Mouse (Mus musculus): Measurements from ENCODE around the gene 4921504E06Rik. TPM values are rescaled to one million over a fixed set of nuclear protein-coding genes. Genes with fewer than 3 reads are reported as not detected.

4921504E06Rik gene
- polyA plus RNA-seq, 1 experiment, result not detected

DNA sequence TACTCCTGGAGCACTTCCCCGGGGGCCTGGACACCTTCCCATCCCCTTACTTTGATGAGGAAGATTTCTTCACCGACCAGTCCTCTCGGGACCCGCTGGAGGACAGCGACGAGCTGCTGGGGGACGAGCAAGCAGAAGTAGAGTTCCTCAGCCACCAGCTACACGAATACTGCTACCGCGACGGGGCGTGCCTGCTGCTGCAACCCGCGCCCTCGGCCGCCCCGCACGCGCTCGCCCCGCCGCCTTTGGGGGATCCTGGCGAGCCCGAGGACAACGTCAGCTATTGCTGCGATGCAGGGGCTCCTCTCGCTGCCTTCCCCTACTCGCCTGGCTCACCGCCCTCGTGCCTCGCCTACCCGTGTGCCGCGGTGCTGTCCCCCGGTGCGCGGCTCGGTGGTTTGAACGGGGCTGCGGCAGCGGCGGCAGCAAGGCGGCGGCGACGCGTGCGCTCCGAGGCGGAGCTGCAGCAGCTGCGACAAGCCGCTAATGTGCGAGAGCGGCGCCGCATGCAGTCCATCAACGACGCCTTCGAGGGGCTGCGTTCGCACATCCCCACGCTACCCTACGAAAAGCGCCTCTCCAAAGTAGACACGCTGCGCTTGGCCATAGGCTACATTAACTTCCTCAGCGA, 107.7 kb downstream of the 4921504E06Rik start:
- H3K4me1 ChIP-seq (ENCODE audit: control insufficient read depth, insufficient read depth, low read length), result no peaks in the 10 kb centered on the region
- H3K27ac ChIP-seq (ENCODE audit: control insufficient read depth, insufficient read depth, low read depth, low read length, poor library complexity), result no peak overlapping the region; the same call in 1 of the 2 replicates
- TF ChIP-seq CTCF (IDR thresholded peaks at IDR 0.05; ENCODE audit: control insufficient read depth, insufficient read depth, low read length) (no peak), POLR2A (IDR thresholded peaks at IDR 0.05; ENCODE audit: borderline replicate concordance, control insufficient read depth, low read depth, low read length) (no peak)
- H3K4me3 ChIP-seq (replicated peaks; ENCODE audit: control insufficient read depth, low read depth, low read length), result no peak overlapping the region
- WGBS, result 3% methylated on average over 67 of the region's 67 CpGs

DNA sequence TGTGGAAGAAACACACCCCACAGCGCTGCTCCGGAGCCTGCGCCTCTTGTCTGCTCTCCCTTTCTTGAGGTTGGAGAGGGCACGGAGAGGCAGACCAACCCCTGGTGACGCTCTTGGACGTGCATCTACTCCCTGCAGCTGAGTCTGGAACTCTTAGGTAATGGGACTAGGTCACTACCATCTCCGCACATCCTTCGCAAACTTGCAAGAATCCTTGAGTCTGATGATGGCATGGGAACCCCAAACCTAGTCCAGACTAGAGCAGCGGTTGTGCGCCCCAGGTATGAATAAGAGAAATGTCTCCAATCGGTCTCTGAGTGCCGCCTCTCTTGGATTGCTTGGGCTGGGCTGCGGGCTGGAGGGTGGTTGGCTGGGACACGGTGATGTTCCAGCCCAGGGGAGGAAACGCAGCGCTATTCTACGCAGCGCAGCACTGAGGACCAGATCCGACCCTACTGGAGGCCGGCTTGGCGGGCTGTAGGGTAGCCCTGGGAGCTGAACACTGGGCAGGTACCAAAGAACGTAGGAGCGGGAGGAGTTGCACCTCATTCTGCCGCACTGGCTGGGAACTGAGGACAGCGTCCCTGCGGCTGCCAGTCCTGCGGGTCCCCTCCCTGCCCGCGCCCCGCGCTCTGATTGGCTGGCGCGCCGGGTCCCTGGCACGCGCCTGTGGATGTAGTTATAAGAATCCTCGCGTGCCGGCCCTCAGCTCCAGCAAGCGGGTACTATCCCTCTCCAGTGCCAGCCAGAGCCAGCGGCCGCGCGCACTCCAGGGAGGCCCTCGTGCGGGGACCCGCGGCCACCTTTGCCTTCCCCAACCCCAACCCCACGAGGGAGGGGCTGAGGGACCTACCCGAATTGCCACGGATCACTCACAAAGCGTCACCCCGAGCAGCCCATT, 108.5 kb downstream of the 4921504E06Rik start, which contains the start of gene Ptf1a:
TSS of gene Ptf1a (plus strand) at position 733 of the 901 bp plus-strand sequence.
- WGBS, result 4% methylated on average over 53 of the region's 53 CpGs
- no peak within 1 kb of the TSS for H3K4me3 ChIP-seq (replicated peaks; ENCODE audit: control insufficient read depth, low read depth, low read length)
- H3K27ac ChIP-seq (ENCODE audit: control insufficient read depth, insufficient read depth, low read depth, low read length, poor library complexity), result no peak within 1 kb of the TSS; the same call in 1 of the 2 replicates
- H3K4me1 ChIP-seq (ENCODE audit: control insufficient read depth, insufficient read depth, low read length), result no peaks in the 10 kb centered on the region
- TF ChIP-seq CTCF (IDR thresholded peaks at IDR 0.05; ENCODE audit: control insufficient read depth, insufficient read depth, low read length) (no peak), POLR2A (IDR thresholded peaks at IDR 0.05; ENCODE audit: borderline replicate concordance, control insufficient read depth, low read depth, low read length) (no peak)

DNA sequence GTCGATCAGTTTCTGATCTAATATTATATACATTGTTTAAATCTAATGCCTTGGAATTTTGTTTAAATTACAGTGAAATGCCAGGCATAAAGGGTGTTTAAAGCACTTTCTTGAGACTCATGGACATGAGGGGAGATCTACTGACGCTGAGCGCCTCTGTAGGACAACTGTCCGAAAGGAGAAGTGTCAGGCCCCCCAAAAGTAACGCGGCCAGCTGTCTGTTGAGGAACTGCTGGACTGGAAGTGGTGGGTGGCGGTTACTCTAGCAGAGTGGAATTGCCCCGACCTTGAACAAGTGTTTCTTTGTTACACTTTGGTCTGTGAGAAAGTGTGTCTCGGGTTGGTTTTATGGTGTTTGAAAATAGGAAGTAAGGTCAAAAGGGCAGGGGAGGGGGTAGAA, 109.4 kb downstream of the 4921504E06Rik start:
- TF ChIP-seq POLR2A (IDR thresholded peaks at IDR 0.05; ENCODE audit: borderline replicate concordance, control insufficient read depth, low read depth, low read length) (no peak), CTCF (IDR thresholded peaks at IDR 0.05; ENCODE audit: control insufficient read depth, insufficient read depth, low read length) (no peak)
- Histone ChIP-seq H3K4me1 (ENCODE audit: control insufficient read depth, insufficient read depth, low read length) (no peaks in the 10 kb centered on the region), H3K4me3 (replicated peaks; ENCODE audit: control insufficient read depth, low read depth, low read length) (no peak overlapping the region), H3K27ac (ENCODE audit: control insufficient read depth, insufficient read depth, low read depth, low read length, poor library complexity) (no peak overlapping the region)
- 3% methylated on average over 9 of the region's 9 CpGs for WGBS

DNA sequence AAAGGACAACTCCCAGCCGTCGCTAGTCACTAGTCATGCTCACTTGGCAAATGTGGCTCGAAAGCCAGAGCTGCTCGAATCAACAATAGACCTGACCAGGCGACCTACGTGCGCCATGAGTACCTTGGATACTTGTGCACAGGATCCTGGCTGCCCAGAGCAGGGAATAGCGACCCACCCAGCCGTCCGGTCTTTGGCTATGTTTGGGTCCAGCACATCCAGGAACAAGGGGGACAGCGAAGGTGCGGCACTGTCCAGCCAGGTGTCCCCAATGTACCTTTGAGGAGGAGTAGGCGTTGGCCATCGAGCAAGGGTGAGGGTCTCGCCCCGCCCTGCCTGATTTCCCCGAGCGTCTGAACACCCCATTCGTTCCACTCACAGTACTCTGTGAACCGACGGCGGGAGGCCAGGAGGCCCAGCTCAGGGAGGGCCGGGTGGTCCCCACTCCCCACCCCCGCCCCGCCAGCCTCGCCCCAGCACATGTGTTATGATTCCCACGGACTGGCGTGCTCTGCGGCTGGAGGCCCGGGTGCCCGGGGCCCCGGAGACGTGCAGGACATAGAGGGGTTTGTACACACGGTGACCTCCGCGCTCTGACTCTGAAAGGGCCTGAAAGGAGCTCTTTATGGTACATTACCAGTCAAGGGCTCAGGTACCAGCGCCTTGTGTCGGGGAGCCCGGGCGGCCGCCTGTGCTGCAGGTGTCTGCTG, 121.9 kb downstream of the 4921504E06Rik start:
- TF ChIP-seq POLR2A (IDR thresholded peaks at IDR 0.05; ENCODE audit: borderline replicate concordance, control insufficient read depth, low read depth, low read length) (no peak), CTCF (IDR thresholded peaks at IDR 0.05; ENCODE audit: control insufficient read depth, insufficient read depth, low read length) (no peak)
- no peaks in the 10 kb centered on the region for H3K4me1 ChIP-seq (ENCODE audit: control insufficient read depth, insufficient read depth, low read length)
- 8% methylated on average over 41 of the region's 41 CpGs for WGBS
- no peak overlapping the region for H3K4me3 ChIP-seq (replicated peaks; ENCODE audit: control insufficient read depth, low read depth, low read length)
- no peak overlapping the region for H3K27ac ChIP-seq (ENCODE audit: control insufficient read depth, insufficient read depth, low read depth, low read length, poor library complexity)

GRCm38 (mm10) chr2:19431186-19431585, 122.5 kb downstream of the 4921504E06Rik start:
- no peak overlapping the region for H3K4me3 ChIP-seq (replicated peaks; ENCODE audit: control insufficient read depth, low read depth, low read length)
- peak; percentile 24; the same call in 1 of the 2 replicates for TF ChIP-seq CTCF (IDR thresholded peaks at IDR 0.05; ENCODE audit: control insufficient read depth, insufficient read depth, low read length)
- TF ChIP-seq POLR2A (IDR thresholded peaks at IDR 0.05; ENCODE audit: borderline replicate concordance, control insufficient read depth, low read depth, low read length), result no peak
- H3K4me1 ChIP-seq (ENCODE audit: control insufficient read depth, insufficient read depth, low read length), result no peaks in the 10 kb centered on the region
- H3K27ac ChIP-seq (ENCODE audit: control insufficient read depth, insufficient read depth, low read depth, low read length, poor library complexity), result no peak overlapping the region
- WGBS, result 7% methylated on average over 18 of the region's 18 CpGs

- Histone ChIP-seq H3K4me3 (replicated peaks; ENCODE audit: control insufficient read depth, low read depth, low read length) (no peak overlapping the region), H3K27ac (ENCODE audit: control insufficient read depth, insufficient read depth, low read depth, low read length, poor library complexity) (no peak overlapping the region), H3K4me1 (ENCODE audit: control insufficient read depth, insufficient read depth, low read length) (no peaks in the 10 kb centered on the region)
- WGBS, result 2% methylated on average over 33 of the region's 33 CpGs
- no peak for TF ChIP-seq POLR2A (IDR thresholded peaks at IDR 0.05; ENCODE audit: borderline replicate concordance, control insufficient read depth, low read depth, low read length)
- TF ChIP-seq CTCF (IDR thresholded peaks at IDR 0.05; ENCODE audit: control insufficient read depth, insufficient read depth, low read length), result no peak
Observed at GRCm38 (mm10) chr2:19430746-19431145, 123.0 kb downstream of the 4921504E06Rik start.

DNA sequence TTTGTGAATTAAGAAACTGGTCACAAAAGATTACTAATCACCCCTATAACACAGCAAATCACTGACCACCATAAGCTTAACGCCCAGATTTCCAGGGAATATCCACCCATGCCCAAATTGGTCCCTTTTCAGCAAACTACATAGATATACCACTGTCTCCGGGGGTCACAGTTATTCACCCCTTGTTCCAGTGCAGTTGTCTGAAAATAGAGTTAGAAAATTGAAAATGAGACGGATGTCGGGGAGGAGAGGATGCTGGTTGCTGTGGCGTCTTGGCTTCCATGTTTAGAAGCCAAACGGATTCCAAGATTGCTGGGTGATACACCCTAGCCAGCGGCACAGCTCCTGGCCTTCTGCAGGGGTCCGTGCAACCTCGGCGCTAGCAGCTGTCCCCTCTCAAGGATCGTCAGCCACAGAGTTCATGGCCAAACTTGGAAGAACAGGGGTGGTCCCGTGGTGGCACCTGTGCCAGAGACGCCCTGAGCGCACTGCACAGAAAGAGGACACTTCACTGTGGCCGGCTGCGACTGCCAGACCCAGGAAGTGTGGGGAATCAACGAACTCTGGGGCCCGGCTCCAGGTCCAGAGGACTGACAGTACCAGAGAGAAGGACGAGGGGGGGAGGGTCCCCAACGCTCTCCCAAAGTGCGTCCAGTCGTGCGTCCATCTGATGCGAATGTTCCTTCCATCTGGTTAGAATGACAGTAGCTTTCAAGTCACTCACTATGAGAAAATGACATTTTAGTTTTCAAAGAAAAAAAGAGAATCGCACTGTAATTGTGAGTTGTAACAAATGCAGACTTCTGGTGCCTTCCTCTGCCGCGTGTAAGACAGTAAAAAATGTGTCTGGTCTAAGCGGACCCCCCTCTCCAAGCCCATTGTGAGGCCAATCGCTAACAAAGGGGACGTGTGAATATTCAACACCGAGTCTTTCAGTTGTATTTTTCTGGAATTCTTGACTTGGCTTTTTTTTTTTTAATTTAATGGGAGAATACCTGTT, 123.7 kb downstream of the 4921504E06Rik start:
- 7% methylated on average over 31 of the region's 31 CpGs for WGBS
- Histone ChIP-seq H3K27ac (ENCODE audit: control insufficient read depth, insufficient read depth, low read depth, low read length, poor library complexity) (no peak overlapping the region), H3K4me1 (ENCODE audit: control insufficient read depth, insufficient read depth, low read length) (no peaks in the 10 kb centered on the region), H3K4me3 (replicated peaks; ENCODE audit: control insufficient read depth, low read depth, low read length) (no peak overlapping the region)
- TF ChIP-seq POLR2A (IDR thresholded peaks at IDR 0.05; ENCODE audit: borderline replicate concordance, control insufficient read depth, low read depth, low read length), result no peak
